Mouse (Mus musculus) Muller cell, postnatal 12 days (primary cell): ENCODE results near the gene Prr19.
A peak's percentile ranks its signal among the peaks of the same experiment; 100 is the strongest.

ENCODE experiments used
- DNase-seq: peaks from one replicate; pipeline ENCODE4 v3.0.0-alpha.2; 2015; ENCODE audit errors: inconsistent ontology term

Gene Prr19

GRCm38 (mm10) chr7:25275555-25276298 is 25.5 kb upstream of the Prr19 start:
- peak; percentile 83 for DNase-seq

DNA sequence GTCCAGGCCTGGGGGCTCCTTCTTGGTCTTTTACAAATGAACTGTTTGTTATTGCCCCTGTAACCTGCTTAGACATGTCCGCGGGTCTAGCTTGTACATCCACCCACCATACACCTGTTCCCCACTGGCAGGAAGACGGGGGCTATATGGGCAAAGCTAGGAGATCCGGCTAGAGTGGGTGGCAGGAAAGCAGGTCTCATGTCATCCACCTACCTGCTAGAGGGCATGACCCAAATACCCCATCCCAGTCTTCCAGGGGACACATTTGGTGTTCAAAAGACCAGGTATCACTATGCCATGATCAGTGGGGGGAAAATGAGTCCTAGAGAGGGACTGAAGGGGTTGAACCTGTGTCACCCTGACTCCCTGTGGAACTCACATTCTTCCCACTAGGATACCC is 23.8 kb upstream of the Prr19 start:
- DNase-seq = no peak

DNA sequence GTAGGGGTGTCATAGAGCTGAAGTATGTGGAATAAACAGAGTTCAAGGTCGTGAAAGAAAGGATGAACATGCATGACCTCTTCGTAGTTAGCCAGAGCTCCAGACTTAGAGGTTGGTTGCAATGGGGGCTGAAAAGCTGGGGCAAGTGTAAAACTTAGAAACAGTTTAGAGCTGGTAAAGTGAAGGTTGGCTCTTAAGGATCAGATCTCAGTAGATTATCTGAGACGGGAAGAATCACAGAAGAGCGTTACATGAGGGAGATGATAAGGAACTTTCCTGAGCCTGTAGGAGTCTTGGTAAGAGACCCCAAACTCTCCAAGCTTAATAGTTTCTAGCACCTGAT is 23.2 kb upstream of the Prr19 start:
- DNase-seq = no peak

GRCm38 (mm10) chr7:25278341-25279075 is 22.7 kb upstream of the Prr19 start:
- peak; percentile 88 for DNase-seq

DNA sequence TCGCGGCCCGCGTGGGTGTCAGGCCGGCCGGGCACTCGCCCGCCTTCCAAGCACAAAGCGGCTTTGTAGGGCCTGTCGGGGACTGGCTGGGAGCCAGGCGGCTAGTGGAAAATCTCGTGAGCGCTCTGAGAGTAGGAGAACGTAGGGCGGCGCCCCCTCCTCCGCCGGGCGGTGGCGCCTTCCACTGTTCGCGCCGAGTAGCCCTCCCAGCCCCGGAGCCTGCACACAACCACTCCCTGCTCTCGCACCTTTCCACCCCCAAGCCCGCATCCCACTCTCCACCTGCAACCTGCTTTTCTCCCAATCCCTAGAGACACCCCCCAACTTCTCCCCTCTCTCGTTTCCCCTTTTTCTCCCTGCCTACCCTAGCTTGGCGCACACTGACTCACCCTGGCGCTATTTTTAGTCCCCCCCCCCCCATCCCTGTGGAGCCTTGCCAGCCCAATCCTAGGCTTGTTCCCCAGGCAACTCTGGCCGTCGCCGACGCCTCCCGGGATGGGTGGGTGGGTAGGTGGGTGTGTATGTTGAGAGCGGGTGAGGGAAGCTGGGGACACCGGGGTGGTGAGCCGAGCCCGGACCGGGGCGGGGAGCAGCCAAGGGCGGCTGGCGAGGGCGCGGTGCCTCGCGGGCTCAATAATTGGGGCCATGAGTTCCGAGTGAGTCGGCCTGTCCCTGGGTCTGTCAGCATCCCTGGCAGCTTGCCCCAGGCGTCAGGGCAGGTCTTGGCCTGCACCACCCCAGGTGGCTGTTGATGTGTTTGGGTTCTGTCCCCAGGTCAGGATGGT is 21.9 kb upstream of the Prr19 start:
- DNase-seq = peak; percentile 100

DNA sequence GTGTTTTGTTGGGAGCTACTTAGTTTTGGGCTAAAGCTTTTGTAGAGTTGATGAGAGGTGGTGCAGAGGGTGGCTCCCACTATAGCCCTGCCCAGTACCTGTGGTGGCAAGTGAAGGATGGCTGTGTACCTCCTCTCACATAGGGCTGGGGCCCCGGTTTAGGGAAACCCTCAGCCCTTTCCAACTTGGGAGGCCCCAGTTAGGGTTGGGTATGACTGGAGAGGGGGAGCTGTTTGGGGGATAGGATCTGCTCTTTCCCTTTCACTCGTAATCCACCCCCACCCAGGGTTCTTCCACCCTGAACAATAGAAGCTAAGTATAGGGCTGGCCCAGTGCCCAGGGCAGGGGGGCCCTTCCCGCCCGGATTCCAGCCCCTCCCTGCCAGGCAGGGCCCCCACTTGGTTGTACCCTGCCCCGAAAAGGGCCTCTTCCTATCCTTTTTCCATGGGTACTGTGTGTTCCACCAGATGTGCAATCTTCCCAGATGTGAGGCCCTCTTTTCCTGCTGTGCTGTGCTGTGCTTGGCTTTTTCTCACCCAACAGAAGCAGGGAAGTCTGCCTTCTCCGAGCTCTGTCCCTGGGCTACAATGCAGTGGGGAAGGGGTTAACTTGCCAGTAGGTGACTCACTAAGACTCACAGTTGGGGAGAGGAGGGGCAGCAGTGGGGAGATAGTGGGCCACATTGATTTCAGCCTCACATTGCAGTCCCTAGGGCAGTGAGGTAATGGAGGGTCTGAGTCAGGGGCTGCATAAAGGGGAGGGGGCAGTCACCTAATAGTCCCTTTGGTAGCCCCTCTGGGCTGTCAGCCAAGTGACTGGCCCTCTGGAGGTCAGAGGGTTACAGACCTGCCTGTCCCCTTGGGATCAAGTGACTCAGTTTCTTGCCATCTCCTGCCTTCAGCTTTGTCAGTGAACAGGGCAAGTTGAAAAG is 21.1 kb upstream of the Prr19 start:
- DNase-seq = peak; percentile 84

DNA sequence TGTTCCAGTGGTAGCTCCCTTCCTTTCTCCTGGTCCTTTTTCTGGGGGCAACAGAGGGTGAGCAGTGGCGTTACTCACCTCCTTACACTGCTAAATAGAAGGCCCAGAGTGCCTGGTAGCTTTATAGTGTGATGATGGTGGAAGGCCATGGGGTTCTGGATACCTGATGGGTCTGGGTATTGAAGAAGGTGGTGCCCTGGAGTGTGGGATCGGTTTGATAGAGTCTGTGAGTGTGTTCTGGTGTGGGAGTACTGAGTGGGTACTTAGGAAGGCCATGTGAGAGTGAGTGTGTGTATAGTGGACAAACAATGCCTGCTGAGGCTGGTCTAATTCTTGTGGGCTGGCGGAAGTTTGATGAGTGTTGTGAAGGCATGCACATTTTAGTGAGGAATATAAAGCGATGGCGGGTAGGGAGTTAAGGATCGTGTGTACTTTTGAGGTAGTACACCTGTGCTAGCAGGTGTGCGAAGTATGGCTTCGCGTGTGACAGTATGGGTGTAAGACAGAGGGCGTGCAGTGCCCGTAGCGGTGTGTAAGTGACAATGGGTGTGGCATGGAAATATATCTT is 20.0 kb upstream of the Prr19 start:
- DNase-seq = no peak

DNA sequence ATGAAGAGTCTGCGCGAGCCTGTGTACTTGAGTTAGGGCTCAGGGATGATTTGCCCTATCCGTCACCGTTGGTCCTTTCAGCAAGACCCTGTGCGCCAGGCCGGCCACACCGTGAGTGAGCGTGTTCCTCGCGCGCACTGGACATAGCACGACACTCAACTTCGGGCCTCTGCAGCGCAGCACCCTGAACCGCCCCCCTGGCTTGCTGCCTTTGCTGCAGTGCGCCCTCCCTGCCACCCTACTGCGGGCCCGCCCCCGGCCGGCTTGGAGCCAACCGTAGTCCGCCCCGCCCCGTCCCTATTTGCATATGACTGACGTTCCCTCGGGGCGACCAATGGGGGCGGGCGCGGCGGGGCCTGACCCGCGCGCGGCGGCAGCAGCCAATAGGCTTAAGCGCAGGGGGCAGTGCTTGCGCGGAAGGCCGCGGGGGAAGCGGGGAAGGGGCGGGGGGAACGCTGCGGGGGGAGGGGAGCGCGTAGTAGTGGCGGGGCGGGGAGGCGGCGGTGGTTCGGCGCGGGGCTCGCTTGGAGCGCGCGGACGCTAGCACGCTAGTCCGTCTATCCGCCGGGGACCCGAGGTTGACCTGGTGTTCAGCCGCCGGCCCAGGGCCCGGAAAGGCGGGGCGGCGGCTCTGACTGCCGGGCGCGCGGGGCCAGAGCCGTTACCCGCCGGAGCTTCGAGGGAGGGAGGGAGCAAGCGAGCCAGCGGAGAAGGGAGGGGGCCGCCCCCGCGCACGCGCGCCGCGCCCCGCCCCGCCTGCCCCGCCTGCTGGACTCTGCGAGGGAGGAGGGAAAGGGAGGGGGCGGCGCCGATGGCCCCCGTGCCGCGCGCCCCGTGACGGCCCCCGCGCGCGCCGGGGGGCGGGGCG is 19.2 kb upstream of the Prr19 start:
- DNase-seq = peak; percentile 99

DNA sequence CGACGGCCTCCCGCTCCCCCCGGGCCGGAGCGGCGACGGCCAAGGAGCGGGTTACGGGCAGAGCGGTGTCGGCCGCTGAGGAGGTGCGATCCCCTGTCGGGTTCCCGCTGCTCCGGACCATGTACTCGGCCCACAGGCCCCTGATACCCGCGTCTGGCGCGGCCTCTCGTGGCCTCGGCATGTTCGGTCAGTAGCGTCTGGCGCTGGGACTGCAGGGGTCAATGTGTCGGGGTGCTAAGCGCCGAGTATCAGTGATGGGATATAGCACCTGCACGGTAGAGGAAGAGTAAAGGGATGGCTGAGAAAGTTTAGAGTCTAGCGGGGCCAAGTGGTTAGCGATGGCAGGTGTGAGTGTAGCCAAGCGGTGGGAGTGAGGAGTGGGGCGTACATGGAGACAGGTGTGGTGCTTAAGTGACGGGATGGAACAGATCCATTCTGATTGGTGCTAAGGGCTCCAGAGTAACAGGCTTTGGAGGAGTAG is 18.4 kb upstream of the Prr19 start:
- DNase-seq = peak; percentile 51

GRCm38 (mm10) chr7:25283637-25284036 is 17.6 kb upstream of the Prr19 start:
- DNase-seq = no peak

DNA sequence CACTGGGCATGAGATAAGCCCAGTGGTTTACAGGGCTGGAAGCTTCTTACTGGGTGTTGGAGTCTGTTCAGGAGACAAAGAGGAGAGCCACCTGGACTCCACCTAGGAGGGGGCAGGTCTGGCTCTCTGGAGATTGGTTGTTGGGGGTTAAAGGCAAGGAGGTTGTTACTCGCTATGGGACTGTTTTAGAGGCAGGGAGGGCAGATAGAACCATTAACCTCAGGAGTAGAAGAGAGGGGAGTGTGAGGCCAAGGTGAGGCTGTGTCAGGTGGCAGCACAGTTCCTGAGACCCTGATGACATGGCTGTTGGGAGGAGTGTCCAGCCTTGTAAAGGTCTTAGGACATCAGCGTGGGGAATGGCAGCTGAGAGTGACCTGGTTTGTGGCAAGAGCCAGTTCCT is 17.0 kb upstream of the Prr19 start:
- no peak for DNase-seq

GRCm38 (mm10) chr7:25284766-25285165 is 16.4 kb upstream of the Prr19 start:
- no peak for DNase-seq

- no peak for DNase-seq
Measured at GRCm38 (mm10) chr7:25285511-25286238, 15.5 kb upstream of the Prr19 start.

DNA sequence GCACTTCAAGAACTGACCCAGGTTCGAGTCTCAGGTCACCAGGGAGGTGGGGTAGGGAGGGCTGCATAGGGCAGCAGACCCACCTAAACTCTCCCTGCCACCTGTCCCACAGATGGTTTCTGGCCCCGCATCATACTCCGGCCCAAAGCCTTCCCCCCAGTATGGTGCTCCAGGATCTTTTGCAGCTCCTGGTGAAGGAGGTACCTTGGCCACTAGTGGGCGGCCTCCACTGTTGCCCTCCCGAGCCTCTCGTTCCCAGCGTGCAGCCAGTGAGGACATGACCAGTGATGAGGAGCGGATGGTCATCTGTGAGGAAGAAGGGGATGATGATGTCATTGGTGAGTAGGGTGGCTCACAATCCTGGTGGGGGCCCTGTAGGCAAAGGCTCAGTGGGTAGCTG is 14.2 kb upstream of the Prr19 start:
- DNase-seq = no peak

DNA sequence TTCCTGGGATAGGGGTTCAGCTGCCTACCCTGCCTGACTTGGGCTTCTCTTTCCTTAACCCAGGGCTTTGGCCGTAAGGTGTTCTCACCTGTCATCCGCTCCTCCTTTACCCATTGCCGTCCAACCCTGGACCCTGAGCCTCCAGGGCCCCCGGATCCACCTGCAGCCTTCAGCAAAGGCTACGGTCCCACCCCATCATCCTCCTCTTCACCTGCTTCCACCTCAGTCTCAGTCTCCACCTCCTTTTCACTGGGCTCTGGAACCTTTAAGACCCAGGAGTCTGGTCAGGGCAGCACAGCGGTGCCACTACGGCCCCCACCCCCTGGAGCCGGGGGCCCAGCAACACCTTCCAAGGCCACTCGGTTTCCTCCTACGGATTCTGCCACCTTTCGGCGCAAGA is 13.2 kb upstream of the Prr19 start:
- DNase-seq = no peak

DNA sequence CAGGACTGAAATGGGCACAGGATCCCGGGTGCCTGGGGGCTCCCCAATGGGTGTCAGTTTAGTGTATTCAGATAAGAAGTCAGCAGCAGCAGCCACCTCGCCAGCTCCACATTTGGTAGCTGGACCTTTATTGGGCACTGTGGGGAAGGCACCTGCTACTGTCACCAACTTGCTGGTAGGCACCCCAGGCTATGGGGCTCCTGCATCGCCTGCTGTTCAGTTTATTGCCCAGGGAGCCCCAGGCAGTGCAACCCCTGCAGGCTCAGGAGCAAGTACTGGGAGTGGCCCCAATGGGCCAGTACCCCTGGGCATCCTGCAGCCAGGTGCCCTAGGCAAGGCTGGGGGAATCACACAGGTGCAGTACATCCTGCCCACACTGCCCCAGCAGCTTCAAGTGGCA is 12.5 kb upstream of the Prr19 start:
- DNase-seq = no peak

- DNase-seq = no peak
Measured at GRCm38 (mm10) chr7:25289925-25290324, 11.3 kb upstream of the Prr19 start.

- no peak for DNase-seq
Measured at GRCm38 (mm10) chr7:25290463-25290862, 10.7 kb upstream of the Prr19 start.

- DNase-seq = no peak
Measured at GRCm38 (mm10) chr7:25290911-25291310, 10.3 kb upstream of the Prr19 start.
